In genomic region chr8:117843694-117844093, GRCm38 (mm10) we compare ENCODE assay signal across 19 mouse cellular contexts. TPM values are rescaled to one million over a fixed set of nuclear protein-coding genes. Genes with fewer than 3 reads are reported as not detected.
A peak's percentile ranks its signal among the peaks of the same experiment; 100 is the strongest.
DNase-seq lines count a peak whose midpoint lies in the region; ATAC-seq and TF ChIP-seq lines count a peak whose summit lies in the region.
"Had no signal": no experiment of that assay in that cellular context is flagged by ENCODE, and none has a peak within 500 bp of the region (broad histone marks: within the 10 kb centered on the region; RNA-seq: fewer than 3 reads in every experiment).

No protein-coding gene starts in this region.

- no peak for ATAC-seq in kidney, postnatal 0 days (replicated peaks; ENCODE audit: low FRiP score, low read depth)
- ATAC-seq in kidney, embryonic 16.5 days (ENCODE audit: low FRiP score, low TSS enrichment): no peak
- ATAC-seq in midbrain, postnatal 0 days (ENCODE audit: low FRiP score): no peak
- ATAC-seq in midbrain, embryonic 13.5 days: no peak
- ATAC-seq: midbrain, embryonic 16.5 days had no signal

- peak; percentile 24; the same call in 1 of the 2 replicates for TF ChIP-seq CTCF in kidney, postnatal 0 days (IDR thresholded peaks at IDR 0.05; ENCODE audit: low read depth)
- TF ChIP-seq CTCF in midbrain, postnatal 0 days (IDR thresholded peaks at IDR 0.05): peak; percentile 29

- 86% methylated on average over 8 of the region's 8 CpGs for WGBS in kidney, postnatal 0 days
- 84% methylated on average over 8 of the region's 8 CpGs for WGBS in kidney, embryonic 16.5 days
- WGBS in midbrain, postnatal 0 days: 82% methylated on average over 8 of the region's 8 CpGs
- WGBS in midbrain, embryonic 13.5 days: 88% methylated on average over 8 of the region's 8 CpGs

- DNase-seq in kidney, postnatal 0 days (ENCODE audit: low spot score): no peak
- DNase-seq in midbrain, postnatal 0 days (ENCODE audit: low spot score): no peak
- DNase-seq in induced T-regulatory cell, adult 2 months (ENCODE audit: low read depth): peak; percentile 9
- DNase-seq in cerebellum, adult 8-10 months: no peak
- DNase-seq in ovary, postnatal 36 days (ENCODE audit: low spot score): no peak
- DNase-seq: adrenal gland, postnatal 36 days; kidney, adult 11 months; kidney, postnatal 14 days; layer of hippocampus, adult 9-11 months; right cerebral cortex, postnatal 25 days; thymus, adult 2 months had no signal

- H3K4me3 ChIP-seq in kidney, postnatal 0 days (replicated peaks; ENCODE audit: low read depth, low read length): no peak overlapping the region
- no peak overlapping the region for H3K4me3 ChIP-seq in kidney, embryonic 16.5 days (ENCODE audit: low read length)
- no peak overlapping the region for H3K4me3 ChIP-seq in midbrain, postnatal 0 days (ENCODE audit: low read depth, low read length)
- no peak overlapping the region for H3K4me3 ChIP-seq in midbrain, embryonic 13.5 days (replicated peaks)
- H3K4me3 ChIP-seq: forebrain, embryonic 12.5 days; hindbrain, embryonic 15.5 days; megakaryocyte, embryonic 14.5 days; neural tube, embryonic 12.5 days had no signal

- H3K27me3 ChIP-seq in kidney, postnatal 0 days (ENCODE audit: insufficient read depth, low read length): no peaks in the 10 kb centered on the region
- no peaks in the 10 kb centered on the region for H3K27me3 ChIP-seq in kidney, embryonic 16.5 days (ENCODE audit: insufficient read depth, low read length)
- no peaks in the 10 kb centered on the region for H3K27me3 ChIP-seq in midbrain, postnatal 0 days (ENCODE audit: insufficient read depth, low read length)
- no peaks in the 10 kb centered on the region for H3K27me3 ChIP-seq in midbrain, embryonic 13.5 days
- H3K27me3 ChIP-seq: forebrain, embryonic 12.5 days; hindbrain, embryonic 15.5 days; megakaryocyte, embryonic 14.5 days had no signal

- H3K9ac ChIP-seq in kidney, postnatal 0 days (ENCODE audit: low read depth, low read length): no peak overlapping the region
- no peak overlapping the region for H3K9ac ChIP-seq in kidney, embryonic 16.5 days (replicated peaks; ENCODE audit: low read length)
- no peak overlapping the region for H3K9ac ChIP-seq in midbrain, postnatal 0 days (replicated peaks; ENCODE audit: low read length, poor library complexity, severe bottlenecking)
- H3K9ac ChIP-seq in midbrain, embryonic 13.5 days (replicated peaks): no peak overlapping the region
- H3K9ac ChIP-seq: forebrain, embryonic 12.5 days; hindbrain, embryonic 15.5 days; neural tube, embryonic 12.5 days had no signal

- H3K4me2 ChIP-seq in kidney, postnatal 0 days (ENCODE audit: low read length): no peak overlapping the region
- H3K4me2 ChIP-seq in kidney, embryonic 16.5 days (replicated peaks; ENCODE audit: low read depth, low read length): no peak overlapping the region
- no peak overlapping the region for H3K4me2 ChIP-seq in midbrain, postnatal 0 days (ENCODE audit: low read depth, low read length, poor library complexity, severe bottlenecking)
- no peak overlapping the region for H3K4me2 ChIP-seq in midbrain, embryonic 13.5 days (replicated peaks)
- H3K4me2 ChIP-seq: forebrain, embryonic 12.5 days; heart, embryonic 11.5 days; hindbrain, embryonic 15.5 days; neural tube, embryonic 12.5 days had no signal

- H3K36me3 ChIP-seq in kidney, postnatal 0 days (ENCODE audit: insufficient read depth, low read length): no peaks in the 10 kb centered on the region
- H3K36me3 ChIP-seq in kidney, embryonic 16.5 days (ENCODE audit: insufficient read depth, low read length): no peaks in the 10 kb centered on the region
- H3K36me3 ChIP-seq in midbrain, postnatal 0 days (ENCODE audit: insufficient read depth, low read length): no peaks in the 10 kb centered on the region
- H3K36me3 ChIP-seq in midbrain, embryonic 13.5 days: no peaks in the 10 kb centered on the region
- H3K36me3 ChIP-seq: forebrain, embryonic 12.5 days; hindbrain, embryonic 15.5 days; neural tube, embryonic 12.5 days had no signal

- no peaks in the 10 kb centered on the region for H3K4me1 ChIP-seq in kidney, postnatal 0 days (replicated peaks; ENCODE audit: insufficient read depth, low read length)
- no peaks in the 10 kb centered on the region for H3K4me1 ChIP-seq in kidney, embryonic 16.5 days (ENCODE audit: insufficient read depth, low read length)
- H3K4me1 ChIP-seq in midbrain, postnatal 0 days (ENCODE audit: insufficient read depth, low read length): no peaks in the 10 kb centered on the region
- no peaks in the 10 kb centered on the region; the same call in 1 of the 2 replicates for H3K4me1 ChIP-seq in midbrain, embryonic 13.5 days (replicated peaks)
- H3K4me1 ChIP-seq: megakaryocyte, embryonic 14.5 days; neural tube, embryonic 12.5 days had no signal

- H3K9me3 ChIP-seq in kidney, postnatal 0 days (replicated peaks; ENCODE audit: low read length): no peaks in the 10 kb centered on the region
- peaks cover 5% of the 10 kb centered on the region for H3K9me3 ChIP-seq in kidney, embryonic 16.5 days (ENCODE audit: low read length)
- H3K9me3 ChIP-seq in midbrain, postnatal 0 days (ENCODE audit: low read length): no peaks in the 10 kb centered on the region
- H3K9me3 ChIP-seq in midbrain, embryonic 13.5 days: peaks cover 3% of the 10 kb centered on the region; the same call in 1 of the 2 replicates
- H3K9me3 ChIP-seq: forebrain, embryonic 12.5 days; hindbrain, embryonic 15.5 days; neural tube, embryonic 12.5 days had no signal

- H3K27ac ChIP-seq in kidney, postnatal 0 days: no peak overlapping the region
- H3K27ac ChIP-seq in kidney, embryonic 16.5 days (ENCODE audit: low read length): no peak overlapping the region
- no peak overlapping the region for H3K27ac ChIP-seq in midbrain, postnatal 0 days (ENCODE audit: low read depth, low read length)
- no peak overlapping the region for H3K27ac ChIP-seq in midbrain, embryonic 13.5 days
- H3K27ac ChIP-seq: forebrain, embryonic 12.5 days; hindbrain, embryonic 15.5 days; neural tube, embryonic 12.5 days had no signal

RNA-seq across cellular contexts. Expression of gene Mphosph6, which starts 42.0 kb away (rescaled TPM):
- polyA plus RNA-seq in kidney, postnatal 0 days (2015; fragmentation: Nextera tagmentation; extraction: Ambion mirVana): 62.2 and 65.3 TPM in 2 replicates
- 65.7 and 67.6 TPM in 2 replicates for polyA plus RNA-seq in kidney, embryonic 16.5 days (2015; fragmentation: Nextera tagmentation; extraction: Ambion mirVana)
- 18.5 and 20.6 TPM in 2 replicates for total RNA-seq in midbrain, postnatal 0 days (2014; rRNA removed)
- polyA plus RNA-seq in midbrain, postnatal 0 days (2015; fragmentation: Nextera tagmentation; extraction: Ambion mirVana): 29.4 and 31.4 TPM in 2 replicates
- 37.4 and 38.3 TPM in 2 replicates for polyA plus RNA-seq in midbrain, embryonic 13.5 days (2015; fragmentation: Nextera tagmentation; extraction: Ambion mirVana)
